Mouse (Mus musculus): ENCODE results near the gene Cldn8.

DNA sequence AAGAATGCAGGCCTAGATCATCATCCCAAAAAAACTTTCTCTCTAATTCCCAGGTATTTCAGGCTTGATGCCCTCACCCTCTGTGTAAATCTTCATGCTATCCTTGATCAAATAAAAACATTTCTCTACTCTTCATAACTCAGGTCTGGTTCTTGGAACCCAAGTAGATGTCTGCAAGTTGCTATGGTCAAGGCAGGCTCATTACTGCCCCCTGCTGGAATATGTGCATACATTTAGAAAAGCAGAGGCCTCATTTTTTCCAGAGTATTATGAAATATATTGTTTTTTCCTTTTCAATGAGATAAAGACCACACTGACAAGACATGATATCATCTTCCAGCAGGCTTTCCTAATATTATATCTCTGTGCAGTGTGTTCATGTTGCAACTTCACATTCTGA, 29.8 kb upstream of the Cldn8 start:
- TF ChIP-seq CTCF (IDR thresholded peaks at IDR 0.05; ENCODE audit: low read depth) (peak; percentile 25; the same call in 1 of the 2 replicates), EP300 (IDR thresholded peaks at IDR 0.05; ENCODE audit: low read depth) (no peak)
